Mouse (Mus musculus): ENCODE measurements around the gene Gm11060. TPM values are rescaled to one million over a fixed set of nuclear protein-coding genes. Genes with fewer than 3 reads are reported as not detected.
A peak's percentile ranks its signal among the peaks of the same experiment; 100 is the strongest.

The Gm11060 gene
- polyA plus RNA-seq, 1 experiment from 2014 or later, result not detected

DNA sequence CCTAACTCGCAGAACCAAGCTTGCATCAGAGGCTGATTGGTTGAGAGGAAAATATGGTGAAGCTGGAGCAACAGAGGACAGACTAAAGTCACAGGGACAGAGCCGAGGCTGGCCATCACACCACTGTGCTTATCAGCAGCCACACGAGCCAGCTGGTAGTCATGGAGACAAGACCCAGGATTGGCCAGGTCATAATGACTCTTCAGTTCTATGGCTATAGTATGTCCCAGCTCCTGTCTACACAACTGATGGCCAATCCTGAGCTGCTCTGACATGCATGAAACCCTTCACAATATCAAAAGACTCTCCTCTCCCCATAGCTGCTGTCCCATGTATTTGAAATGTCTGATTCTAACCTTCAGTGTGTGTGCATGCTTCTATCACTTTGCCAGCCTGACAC, 3.8 kb upstream of the Gm11060 start:
- no peak overlapping the region for H3K4me3 ChIP-seq
- no peaks in the 10 kb centered on the region for H3K9me3 ChIP-seq (replicated peaks)
- 0 out of 2 replicates have a peak, but pooled peaks cover 3% of the 10 kb centered on the region for H3K27me3 ChIP-seq (ENCODE audit: low read depth, poor library complexity, severe bottlenecking)
- DNase-seq (ENCODE audit: low spot score), result no peak
- peaks cover 15% of the 10 kb centered on the region; the same call in 1 of the 2 replicates for H3K4me1 ChIP-seq
- no peaks in the 10 kb centered on the region for H3K36me3 ChIP-seq
- 81% methylated on average over 3 of the region's 3 CpGs for WGBS
- no peak overlapping the region for H3K27ac ChIP-seq

DNA sequence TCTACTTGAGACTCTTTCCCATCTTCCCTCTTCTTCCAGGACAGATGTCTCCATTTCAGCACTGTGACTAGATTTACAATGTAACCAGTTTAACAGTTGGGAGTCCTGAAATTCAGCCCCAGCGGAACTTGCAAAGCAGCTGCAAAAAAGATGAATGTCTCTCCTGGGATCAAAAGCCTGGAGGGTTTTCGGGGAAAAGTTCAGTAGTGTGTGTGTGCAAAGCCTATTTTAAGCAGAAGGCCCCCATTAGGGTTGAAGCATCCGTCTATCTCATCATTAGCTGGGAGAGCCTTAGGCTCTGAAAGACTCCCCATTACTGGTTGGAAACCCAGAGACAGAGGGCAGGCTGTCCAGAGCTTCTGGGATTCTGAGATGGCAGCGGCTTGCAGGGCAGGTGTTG, 2.7 kb upstream of the Gm11060 start:
- WGBS, result 44% methylated on average over 4 of the region's 4 CpGs
- H3K36me3 ChIP-seq, result no peaks in the 10 kb centered on the region
- H3K9me3 ChIP-seq (replicated peaks), result no peaks in the 10 kb centered on the region
- 0 out of 2 replicates have a peak, but pooled peaks cover 3% of the 10 kb centered on the region for H3K27me3 ChIP-seq (ENCODE audit: low read depth, poor library complexity, severe bottlenecking)
- no peak overlapping the region for H3K4me3 ChIP-seq
- H3K4me1 ChIP-seq, result peaks cover 15% of the 10 kb centered on the region; the same call in 1 of the 2 replicates
- DNase-seq (ENCODE audit: low spot score), result no peak
- H3K27ac ChIP-seq, result no peak overlapping the region

DNA sequence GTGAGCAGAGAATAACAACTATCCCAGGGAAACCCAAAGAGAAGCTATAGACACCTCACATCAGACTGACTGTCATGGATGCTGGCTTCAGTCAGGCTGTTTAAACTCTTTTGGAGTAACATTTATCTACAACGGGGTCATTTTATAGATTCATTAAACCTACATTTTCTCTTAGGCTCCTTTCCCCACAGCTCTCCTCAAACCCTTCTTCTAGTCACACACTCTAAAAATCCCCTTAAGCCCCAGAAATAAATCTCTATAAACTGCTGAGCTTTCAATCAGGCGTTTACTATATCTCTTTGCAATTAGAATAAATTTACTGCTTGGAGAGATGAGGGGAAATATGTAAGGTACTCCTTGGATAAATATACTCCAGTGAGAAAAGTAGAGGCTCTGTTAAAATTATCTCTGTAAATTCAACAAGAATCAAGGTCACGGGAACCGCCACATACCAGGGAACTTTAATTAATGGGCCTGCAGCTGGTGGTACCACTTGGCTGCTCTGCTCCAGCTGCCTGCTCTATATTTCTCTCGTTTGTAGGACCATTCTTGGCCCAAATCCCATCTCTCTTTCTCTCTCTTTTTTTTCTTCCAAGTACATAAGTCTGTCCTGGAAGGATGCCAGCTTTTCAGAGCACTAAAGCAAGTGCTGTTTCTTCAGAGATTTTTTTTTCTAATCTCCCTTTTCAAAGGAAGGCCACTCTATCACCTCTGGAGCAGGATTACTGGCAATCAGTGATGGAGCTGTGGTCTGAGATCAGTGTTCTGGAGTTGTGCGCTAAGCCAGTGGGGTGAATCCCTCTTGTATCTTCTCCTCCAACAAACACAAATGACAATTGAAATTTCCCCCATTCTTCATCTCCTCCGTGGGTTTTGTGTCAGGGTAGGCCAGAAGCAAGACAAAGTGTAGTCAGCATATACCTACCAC, 2.0 kb upstream of the Gm11060 start:
- H3K27ac ChIP-seq, result no peak overlapping the region
- WGBS, result 64% methylated on average over 7 of the region's 7 CpGs
- DNase-seq (ENCODE audit: low spot score), result no peak

DNA sequence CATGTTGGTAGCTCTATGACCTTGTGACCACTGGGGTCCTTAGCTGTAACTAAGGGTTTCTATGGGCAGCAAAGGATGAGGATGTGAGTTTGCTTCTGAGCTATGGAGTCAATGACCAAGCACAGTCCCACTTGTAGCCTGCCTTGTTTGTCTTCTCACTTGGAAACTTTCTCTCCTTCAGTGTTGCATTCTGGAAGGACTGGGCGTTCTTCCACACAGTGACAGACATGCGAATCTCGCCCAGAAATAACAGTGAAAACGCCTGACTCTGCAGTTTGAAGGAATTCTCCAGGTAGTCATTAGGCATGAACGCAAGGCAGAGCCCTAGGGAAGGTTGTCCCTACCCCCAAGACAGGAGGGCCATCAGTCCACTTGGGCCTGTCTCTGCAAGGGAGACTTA, 827 bp upstream of the Gm11060 start:
- WGBS, result 83% methylated on average over 5 of the region's 5 CpGs
- Histone ChIP-seq H3K4me3 (no peak overlapping the region), H3K9me3 (replicated peaks) (no peaks in the 10 kb centered on the region), H3K27ac (no peak overlapping the region), H3K36me3 (no peaks in the 10 kb centered on the region), H3K4me1 (peaks cover 15% of the 10 kb centered on the region; the same call in 1 of the 2 replicates), H3K27me3 (ENCODE audit: low read depth, poor library complexity, severe bottlenecking) (0 out of 2 replicates have a peak, but pooled peaks cover 3% of the 10 kb centered on the region)
- no peak for DNase-seq (ENCODE audit: low spot score)

More for the DNA sequence above, 2.0 kb upstream of the Gm11060 start:
- Histone ChIP-seq H3K9me3 (replicated peaks) (no peaks in the 10 kb centered on the region), H3K27me3 (ENCODE audit: low read depth, poor library complexity, severe bottlenecking) (0 out of 2 replicates have a peak, but pooled peaks cover 3% of the 10 kb centered on the region), H3K36me3 (no peaks in the 10 kb centered on the region), H3K4me3 (no peak overlapping the region), H3K4me1 (peaks cover 15% of the 10 kb centered on the region; the same call in 1 of the 2 replicates)

DNA sequence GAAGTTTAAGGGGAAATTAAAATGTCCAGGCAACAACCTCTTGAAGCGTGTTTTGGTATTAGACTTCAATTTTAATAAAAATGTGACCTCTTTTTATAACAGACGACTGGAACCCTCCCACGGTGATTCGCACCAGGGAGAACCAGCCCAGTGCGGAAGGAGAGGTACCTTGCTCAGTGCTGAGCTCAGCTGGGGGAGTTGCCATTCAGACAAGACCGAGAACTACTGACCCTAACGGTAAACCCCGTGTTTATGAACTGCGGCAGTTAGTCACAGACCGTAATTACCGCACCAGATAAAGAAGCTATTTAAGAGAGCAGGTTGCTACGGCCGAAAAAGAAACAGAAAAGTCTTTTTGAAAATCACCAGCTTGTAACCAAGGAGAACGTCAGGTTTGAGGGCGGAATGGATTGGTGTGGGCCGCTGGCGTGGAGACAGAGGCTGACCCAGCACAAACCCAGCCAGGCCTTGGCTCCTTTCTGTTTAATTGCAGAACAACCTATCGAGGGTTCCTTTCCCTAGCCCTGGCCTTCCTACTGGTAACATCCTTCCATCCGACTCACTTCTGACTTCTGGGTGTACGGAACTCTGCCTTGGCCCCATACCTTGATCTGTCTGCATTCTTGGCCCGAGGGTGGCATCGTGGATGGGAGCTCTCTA, 5.6 kb downstream of the Gm11060 start:
- Histone ChIP-seq H3K27me3 (ENCODE audit: low read depth, poor library complexity, severe bottlenecking) (no peaks in the 10 kb centered on the region), H3K9me3 (replicated peaks) (no peaks in the 10 kb centered on the region), H3K4me1 (no peaks in the 10 kb centered on the region), H3K27ac (no peak overlapping the region), H3K36me3 (no peaks in the 10 kb centered on the region), H3K4me3 (no peak overlapping the region)
- no peak for DNase-seq (ENCODE audit: low spot score)
- WGBS, result 88% methylated on average over 22 of the region's 22 CpGs

DNA sequence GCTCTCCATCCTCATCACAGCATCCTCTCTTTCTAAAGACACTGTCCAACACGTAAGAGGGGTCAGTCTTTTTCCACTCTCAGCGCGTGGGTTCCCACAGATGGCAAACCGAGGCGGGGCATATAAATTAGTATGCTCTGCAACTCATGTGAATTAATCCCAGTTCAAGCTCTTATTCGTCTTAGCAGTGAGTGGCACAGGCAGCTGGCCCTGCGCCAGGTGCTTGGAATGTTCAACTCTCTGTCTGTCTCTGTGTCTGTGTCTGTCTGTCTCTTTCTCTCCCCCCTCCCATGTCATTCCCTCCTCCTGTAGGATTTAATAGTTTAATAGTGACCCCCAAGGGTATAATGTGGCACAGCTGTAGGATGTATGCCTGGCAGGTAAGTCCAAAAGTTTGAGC, 7.6 kb downstream of the Gm11060 start:
- H3K4me3 ChIP-seq, result no peak overlapping the region
- no peaks in the 10 kb centered on the region for H3K36me3 ChIP-seq
- H3K27me3 ChIP-seq (ENCODE audit: low read depth, poor library complexity, severe bottlenecking), result no peaks in the 10 kb centered on the region
- no peaks in the 10 kb centered on the region for H3K9me3 ChIP-seq (replicated peaks)
- no peak overlapping the region for H3K27ac ChIP-seq
- H3K4me1 ChIP-seq, result no peaks in the 10 kb centered on the region
- no peak for DNase-seq (ENCODE audit: low spot score)
- WGBS, result 90% methylated on average over 7 of the region's 7 CpGs

DNA sequence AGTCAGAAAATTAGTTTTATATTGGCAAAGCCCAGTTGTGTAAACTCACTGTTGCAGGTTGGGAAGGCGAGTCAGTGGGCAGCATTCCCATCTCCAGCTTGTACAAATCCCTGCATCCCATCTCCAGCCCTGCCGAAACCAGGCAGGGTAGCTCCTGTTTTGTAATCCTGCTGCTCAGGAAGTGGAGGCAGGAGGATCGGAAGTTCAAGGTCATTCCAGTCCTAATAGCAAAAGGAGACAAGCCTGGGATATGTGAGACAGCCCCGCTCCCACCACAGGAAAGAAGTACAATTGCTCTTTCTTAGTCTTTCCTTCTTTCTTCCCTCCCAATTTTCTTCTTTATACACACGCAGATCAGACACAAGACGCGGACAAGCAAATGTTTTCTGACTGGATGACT, 8.7 kb downstream of the Gm11060 start:
- H3K9me3 ChIP-seq (replicated peaks), result no peaks in the 10 kb centered on the region
- H3K27ac ChIP-seq, result no peak overlapping the region
- H3K36me3 ChIP-seq, result no peaks in the 10 kb centered on the region
- DNase-seq (ENCODE audit: low spot score), result no peak
- 81% methylated on average over 7 of the region's 7 CpGs for WGBS
- H3K27me3 ChIP-seq (ENCODE audit: low read depth, poor library complexity, severe bottlenecking), result no peaks in the 10 kb centered on the region
- H3K4me1 ChIP-seq, result no peaks in the 10 kb centered on the region
- H3K4me3 ChIP-seq, result no peak overlapping the region

DNA sequence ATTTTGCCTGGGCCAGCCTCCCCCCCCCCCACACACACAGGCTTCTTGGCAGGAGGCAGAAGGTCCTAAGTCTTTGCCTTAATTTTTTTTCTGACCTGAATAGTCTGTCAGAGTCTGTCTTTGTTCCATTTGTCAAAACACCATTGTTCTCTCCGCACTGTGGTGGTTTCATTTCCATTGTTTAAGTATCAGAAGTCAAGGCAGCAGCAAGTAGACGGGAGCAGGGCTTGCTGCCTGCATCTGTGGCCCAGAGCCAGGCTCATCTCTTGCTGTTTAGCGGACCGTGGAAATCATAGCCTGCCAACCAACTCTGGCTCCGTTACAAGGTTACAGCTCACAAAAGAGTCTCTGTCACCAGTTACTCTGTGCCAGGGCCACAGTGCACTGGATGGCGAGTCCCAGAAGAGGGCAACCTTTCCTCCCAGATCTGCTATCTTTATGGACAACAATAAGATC, 16.9 kb downstream of the Gm11060 start:
- Histone ChIP-seq H3K4me1 (no peaks in the 10 kb centered on the region), H3K27me3 (ENCODE audit: low read depth, poor library complexity, severe bottlenecking) (peaks cover 36% of the 10 kb centered on the region), H3K36me3 (no peaks in the 10 kb centered on the region), H3K4me3 (no peak overlapping the region), H3K27ac (no peak overlapping the region), H3K9me3 (replicated peaks) (no peaks in the 10 kb centered on the region)
- no peak for DNase-seq (ENCODE audit: low spot score)
- WGBS, result 55% methylated on average over 6 of the region's 6 CpGs

DNA sequence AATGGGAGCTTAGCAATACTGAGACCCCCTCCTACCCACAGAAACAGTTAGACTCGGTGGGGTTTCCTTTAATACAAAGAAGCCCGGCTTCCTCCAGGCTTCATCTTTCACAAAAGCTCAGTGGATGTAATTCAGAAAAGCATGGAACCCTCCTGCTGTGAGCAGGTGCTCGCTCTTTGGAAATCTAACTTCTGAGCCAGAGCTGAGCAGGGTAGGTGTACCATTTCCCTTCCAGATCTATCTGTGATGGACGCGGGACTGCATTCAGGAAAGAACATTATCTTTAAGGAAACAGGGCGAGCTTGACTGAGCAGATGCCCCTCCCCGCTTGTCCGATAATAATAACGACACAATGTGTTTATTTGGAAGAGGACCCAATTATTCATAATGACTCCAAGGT, 22.3 kb downstream of the Gm11060 start:
- Histone ChIP-seq H3K9me3 (replicated peaks) (no peaks in the 10 kb centered on the region), H3K27me3 (ENCODE audit: low read depth, poor library complexity, severe bottlenecking) (peaks cover 86% of the 10 kb centered on the region), H3K36me3 (no peaks in the 10 kb centered on the region), H3K4me3 (no peak overlapping the region), H3K27ac (no peak overlapping the region), H3K4me1 (no peaks in the 10 kb centered on the region)
- no peak for DNase-seq (ENCODE audit: low spot score)
- 44% methylated on average over 9 of the region's 9 CpGs for WGBS

DNA sequence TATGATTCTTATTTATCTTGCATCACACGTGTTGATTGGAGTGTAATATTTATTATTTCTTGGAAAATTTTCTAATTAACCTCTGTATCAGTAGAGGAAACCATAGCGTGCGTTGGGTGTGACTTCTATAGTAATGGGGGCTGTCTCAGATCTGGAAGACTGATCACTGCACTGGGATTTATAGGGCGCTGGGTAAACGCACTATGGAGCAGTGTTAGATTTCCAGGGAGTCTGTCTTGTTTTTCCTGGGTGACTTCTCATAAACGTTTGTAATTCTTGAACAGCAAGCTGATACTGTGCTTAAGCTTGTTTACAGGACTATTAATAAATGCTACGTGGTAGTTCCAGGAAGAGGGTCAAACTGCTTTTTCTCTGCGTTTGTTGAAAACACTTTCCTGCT, 25.9 kb downstream of the Gm11060 start:
- Histone ChIP-seq H3K27me3 (ENCODE audit: low read depth, poor library complexity, severe bottlenecking) (peaks cover 94% of the 10 kb centered on the region), H3K27ac (no peak overlapping the region), H3K4me1 (peaks cover 7% of the 10 kb centered on the region), H3K9me3 (replicated peaks) (no peaks in the 10 kb centered on the region), H3K36me3 (no peaks in the 10 kb centered on the region), H3K4me3 (no peak overlapping the region)
- WGBS, result 59% methylated on average over 8 of the region's 8 CpGs
- no peak for DNase-seq (ENCODE audit: low spot score)

DNA sequence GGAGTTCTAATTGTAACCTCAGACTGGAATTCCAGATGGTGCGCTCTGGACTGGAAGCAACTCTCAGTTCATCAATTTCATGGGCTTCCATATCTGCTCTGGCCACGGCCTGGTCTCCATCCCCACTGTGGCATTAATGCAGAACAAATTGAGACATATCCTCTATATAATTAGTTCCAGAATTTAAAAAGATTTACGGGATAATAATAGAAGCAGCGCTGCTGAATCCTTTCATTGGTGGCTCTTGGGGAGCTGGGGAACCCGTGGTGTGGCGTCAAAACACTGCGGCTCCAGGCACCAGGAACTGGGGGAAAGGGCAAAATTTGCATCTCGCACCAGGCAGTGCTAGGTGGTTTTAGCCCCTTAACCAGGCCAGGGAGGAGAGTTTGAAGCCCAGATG, 30.4 kb downstream of the Gm11060 start:
- under 1% methylated on average over 8 of the region's 8 CpGs for WGBS
- Histone ChIP-seq H3K27ac (no peak overlapping the region), H3K27me3 (ENCODE audit: low read depth, poor library complexity, severe bottlenecking) (peaks cover 98% of the 10 kb centered on the region), H3K4me3 (no peak overlapping the region), H3K4me1 (peaks cover 32% of the 10 kb centered on the region), H3K36me3 (no peaks in the 10 kb centered on the region), H3K9me3 (replicated peaks) (no peaks in the 10 kb centered on the region)
- peak; percentile 62 for DNase-seq (ENCODE audit: low spot score)

DNA sequence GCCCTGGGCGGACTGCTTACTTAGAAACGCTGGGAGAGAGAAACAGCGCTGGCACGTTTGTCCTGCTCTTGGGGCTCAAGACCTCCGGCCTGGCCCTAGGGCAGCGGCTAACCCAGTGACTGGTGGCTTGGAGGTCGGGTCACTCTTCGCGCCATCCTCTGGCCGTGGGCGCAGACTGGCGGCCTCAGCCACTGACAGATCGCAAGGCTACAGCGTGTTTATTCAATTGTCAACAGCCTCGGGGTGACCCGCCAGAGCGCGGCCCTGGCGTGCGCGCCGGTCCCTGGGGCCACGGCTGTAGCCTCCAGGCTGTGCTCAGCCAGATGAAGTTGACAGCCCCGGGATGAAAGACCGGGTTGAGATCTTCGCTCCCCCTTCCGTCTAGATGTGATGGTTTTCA, 31.1 kb downstream of the Gm11060 start:
- DNase-seq (ENCODE audit: low spot score), result peak; percentile 69
- Histone ChIP-seq H3K9me3 (replicated peaks) (no peaks in the 10 kb centered on the region), H3K4me1 (peaks cover 38% of the 10 kb centered on the region), H3K4me3 (peak overlapping the region; percentile 39), H3K27me3 (ENCODE audit: low read depth, poor library complexity, severe bottlenecking) (peaks cover 98% of the 10 kb centered on the region), H3K27ac (0 out of 2 replicates have a peak overlapping the region, but pooled peaks have one; percentile 37), H3K36me3 (no peaks in the 10 kb centered on the region)
- WGBS, result under 1% methylated on average over 27 of the region's 27 CpGs

DNA sequence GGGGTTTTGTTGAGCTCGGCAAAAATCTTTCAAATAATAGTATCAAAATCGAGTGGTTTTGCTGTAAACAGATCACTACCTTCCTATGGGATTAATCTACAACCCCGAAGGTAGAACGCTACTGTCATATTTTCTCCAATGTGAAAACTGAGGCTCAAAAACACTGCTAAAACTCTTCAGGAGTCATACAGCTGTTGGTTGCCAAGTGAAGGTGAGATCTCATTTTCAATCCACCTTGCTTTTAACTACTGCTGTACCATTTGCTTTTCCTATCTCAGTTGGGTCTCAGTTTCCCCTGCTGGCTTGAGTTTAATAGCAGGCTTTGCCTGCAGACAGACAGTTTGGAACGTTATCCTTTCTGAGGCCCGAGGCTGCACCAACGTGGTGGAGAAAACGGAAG, 31.6 kb downstream of the Gm11060 start:
- DNase-seq (ENCODE audit: low spot score), result no peak
- 2% methylated on average over 8 of the region's 8 CpGs for WGBS
- Histone ChIP-seq H3K36me3 (no peaks in the 10 kb centered on the region), H3K4me3 (no peak overlapping the region), H3K9me3 (replicated peaks) (no peaks in the 10 kb centered on the region), H3K27me3 (ENCODE audit: low read depth, poor library complexity, severe bottlenecking) (peaks cover 98% of the 10 kb centered on the region), H3K27ac (no peak overlapping the region), H3K4me1 (peaks cover 40% of the 10 kb centered on the region)

Data from limb, embryonic 10.5 days (tissue).